Mouse (Mus musculus) left cerebral cortex, adult 8-10 months (tissue): ENCODE results near the gene Mxd3. TPM values are rescaled to one million over a fixed set of nuclear protein-coding genes. Genes with fewer than 3 reads are reported as not detected.

Experiments
- DNase-seq, 2 experiments: peaks; one replicate each; pipeline ENCODE4 v3.0.0; 2022; ENCODE audit warnings: low spot score in 2 of 2
- total RNA-seq, 4 experiments: library from RNA; stranded (reverse); gene quantifications; 2 replicates each; pipeline ENCODE4 v1.2.4; 2022

The Mxd3 gene
- total RNA-seq = 1 to 10 TPM in 2 of 4 experiments, under 1 TPM in 2; 0.65 to 1.6 (median 0.97) TPM

DNA sequence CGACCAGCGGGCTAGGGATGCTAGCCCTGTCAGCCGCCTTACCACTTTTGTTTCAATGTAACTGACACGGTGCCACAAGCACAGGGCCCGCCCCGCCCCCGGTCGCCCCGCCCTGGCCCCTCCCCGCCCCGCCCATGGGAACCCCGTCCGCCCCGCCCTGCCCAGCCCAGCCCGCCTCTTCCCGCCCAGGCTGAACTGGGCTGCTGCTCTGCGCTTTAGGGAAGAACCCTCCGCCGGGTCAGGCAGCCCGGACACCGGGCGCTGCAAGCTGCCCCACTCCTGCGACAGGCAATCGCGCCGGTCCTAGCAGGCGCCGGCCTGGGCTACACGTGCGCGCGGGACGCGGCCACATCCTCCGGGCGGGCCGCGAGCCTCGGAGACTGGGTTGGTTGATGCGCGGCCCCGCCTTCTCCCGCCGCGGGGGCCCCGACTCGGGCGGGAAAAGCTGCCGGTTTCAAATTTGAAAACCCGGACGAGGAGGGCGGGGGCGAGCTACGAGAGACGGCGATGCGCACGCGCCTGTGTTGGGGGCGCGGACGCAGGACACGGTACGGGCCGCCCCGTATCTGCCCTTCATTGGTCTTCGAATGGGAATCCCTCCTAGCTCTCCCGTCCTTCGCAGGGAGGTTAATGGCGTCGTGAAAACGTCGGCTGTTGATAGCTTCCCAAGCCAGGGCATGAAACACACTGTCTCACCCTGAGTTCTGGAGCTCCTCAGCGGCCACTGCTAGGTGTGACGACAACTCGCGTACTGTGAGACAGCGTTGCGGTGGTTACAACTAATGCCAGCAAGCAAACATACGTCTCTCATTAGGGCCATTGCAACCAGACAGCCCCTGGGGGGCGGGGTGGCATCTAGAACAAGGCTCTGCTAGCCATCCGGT lies at the start of gene Mxd3:
Gene Mxd3, minus strand, starts transcription at position 141 of the 884 bp plus-strand sequence.
- peak; percentile 61 to 65 for DNase-seq

DNA sequence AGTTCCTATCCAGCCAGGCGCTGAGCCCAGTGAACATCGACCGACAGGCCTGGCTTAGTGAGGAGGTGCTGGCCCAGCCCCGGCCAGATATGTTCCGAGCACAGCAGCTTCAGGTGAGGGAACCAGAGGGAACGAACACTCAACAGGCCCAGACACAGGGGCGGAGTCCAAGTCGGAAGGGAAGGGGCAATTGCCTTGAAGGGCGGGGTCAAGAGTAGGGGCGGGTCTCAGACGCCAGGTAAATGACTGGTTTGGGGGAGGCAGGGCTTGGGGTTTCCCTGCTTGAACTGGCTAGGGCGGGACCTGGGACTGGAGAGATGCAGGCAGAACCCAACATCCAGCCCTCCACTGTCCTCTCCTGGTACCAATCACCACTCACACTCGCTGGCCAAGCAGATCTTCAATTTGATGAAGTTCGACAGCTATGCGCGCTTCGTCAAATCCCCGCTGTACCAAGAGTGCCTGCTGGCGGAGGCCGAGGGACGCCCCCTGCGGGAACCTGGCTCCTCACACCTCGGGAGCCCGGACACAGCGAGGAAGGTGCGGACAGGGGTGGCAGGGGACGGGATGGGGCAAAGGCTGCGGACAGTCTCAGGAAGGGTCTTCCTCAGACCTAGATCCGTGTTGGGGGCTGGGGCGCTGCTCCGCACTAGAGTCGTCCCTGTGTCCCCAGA lies 49.4 kb upstream of the Mxd3 start:
- DNase-seq = no peak

DNA sequence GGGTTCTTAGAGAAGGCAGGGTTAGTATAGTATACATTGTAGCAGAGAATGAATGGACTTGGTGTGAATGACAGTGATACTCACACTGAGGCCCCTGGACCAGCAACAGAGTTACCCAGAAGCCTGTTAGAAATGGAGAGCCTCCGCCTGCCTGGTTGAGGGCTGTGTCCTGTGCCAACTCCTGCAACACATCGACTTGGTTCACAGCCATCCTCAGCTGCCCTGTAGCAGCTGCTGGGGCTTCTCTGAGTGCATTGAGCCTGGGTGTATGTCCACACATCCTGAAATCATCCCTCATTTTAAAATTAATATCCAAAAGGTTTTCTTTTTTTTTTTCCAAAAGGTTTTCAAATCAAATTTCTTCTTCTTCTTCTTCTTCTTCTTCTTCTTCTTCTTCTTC lies 46.3 kb upstream of the Mxd3 start:
- no peak for DNase-seq

DNA sequence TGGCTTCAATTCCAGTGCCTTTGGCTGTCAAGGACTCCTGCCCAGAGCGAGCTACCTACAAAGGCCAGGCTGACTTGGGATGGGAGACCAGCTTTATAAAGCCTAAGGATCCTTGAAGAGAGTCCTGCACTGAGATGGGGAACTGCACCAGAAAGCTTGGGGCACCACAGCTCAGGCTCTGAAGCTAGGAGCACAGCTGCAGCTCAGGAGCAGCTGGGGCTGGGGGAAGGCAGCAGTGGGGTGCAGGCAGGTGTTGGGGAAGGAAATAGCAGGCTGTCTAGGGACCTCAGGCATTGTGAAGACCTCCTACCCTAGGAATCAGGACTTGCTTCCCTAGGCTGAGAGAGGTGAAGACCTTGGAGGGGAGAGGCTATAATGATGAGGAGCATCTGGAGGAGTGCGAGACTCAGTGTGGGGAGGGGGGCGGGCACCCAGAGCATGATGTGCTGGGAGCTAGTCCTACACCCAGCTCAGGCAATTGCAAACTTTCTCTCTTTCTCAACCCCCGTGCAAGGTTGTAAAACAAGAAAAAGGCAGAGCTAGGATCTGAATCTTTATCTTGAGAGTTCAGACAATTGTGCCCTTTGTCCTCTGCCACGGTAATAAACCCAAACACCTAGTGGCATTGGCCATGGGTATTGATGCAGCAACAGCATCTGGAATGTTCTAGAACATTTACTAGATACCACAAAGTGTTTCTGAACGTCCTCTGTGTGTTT lies 44.7 kb upstream of the Mxd3 start:
- DNase-seq = no peak

DNA sequence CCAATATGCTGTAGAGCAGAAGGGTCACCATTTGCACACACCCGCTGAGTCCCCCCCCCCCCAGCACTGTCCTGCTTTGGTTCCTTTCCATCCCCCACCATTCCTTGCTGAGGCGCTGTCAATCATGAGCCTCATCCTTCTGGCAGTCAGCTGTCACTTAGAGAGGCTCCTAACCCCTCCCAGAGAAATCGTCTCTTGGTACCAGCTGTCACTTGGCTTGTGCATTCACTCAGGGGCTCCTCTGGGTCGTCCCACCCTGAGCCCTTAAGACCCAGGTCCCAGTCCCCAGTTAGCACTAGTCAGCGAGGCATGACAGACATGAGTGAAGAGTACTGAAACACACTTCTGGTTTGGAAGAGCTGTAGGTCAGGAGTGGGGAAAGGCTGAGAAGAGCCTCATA lies 42.1 kb upstream of the Mxd3 start:
- DNase-seq = no peak

DNA sequence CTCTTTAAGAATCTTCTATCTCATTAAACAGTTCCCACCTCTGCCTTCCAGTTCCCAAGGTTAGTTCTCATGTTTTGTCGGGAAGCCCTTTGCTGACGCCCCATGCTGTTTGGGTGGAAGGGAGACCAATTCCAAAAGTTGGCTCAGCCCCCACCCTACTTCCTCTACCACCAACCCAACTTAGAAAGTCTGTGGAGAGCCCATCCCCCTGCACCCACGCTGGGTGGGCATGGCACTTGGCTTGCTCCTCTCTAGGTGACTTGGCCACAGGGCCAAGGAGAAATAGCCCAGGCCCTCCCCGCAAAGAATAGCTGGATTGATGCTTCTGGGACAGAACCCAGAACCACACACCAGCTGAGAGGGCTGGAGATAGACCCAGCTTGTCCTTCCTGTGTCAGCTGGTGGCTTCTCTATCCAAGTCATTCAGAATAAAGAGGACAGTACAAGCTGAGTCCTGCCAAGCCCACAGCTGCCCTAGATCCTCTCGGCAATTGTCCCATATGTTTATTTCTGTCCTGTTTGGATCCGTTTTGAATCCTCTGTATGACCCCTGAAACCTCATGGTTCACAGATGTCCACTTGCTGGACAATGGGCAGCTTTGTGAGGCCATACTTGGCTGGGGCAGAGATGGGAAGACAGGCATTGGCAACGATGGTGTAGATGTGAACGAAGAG lies 41.5 kb upstream of the Mxd3 start:
- DNase-seq = peak in 1 of 2 experiments; percentile 68

DNA sequence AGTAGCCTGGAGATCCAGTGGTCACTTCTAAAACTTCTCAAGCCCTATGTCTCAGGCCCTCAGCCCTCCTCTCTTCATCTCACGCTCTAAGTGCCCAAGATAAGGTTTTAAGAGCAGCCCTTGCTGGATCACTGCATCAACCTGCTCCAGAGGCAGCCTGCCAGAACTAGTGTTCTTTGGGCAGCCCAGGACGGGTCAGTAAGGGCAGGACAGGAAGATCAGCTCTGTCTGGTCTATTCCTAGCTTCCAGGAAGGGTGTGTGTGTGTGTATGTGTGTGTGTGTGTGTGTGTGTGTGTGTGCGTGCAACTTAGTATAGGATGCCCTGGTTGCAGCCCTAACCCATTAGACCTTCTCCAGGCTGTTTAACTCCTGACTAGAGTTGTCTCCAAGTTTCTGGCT lies 40.6 kb upstream of the Mxd3 start:
- DNase-seq = no peak

DNA sequence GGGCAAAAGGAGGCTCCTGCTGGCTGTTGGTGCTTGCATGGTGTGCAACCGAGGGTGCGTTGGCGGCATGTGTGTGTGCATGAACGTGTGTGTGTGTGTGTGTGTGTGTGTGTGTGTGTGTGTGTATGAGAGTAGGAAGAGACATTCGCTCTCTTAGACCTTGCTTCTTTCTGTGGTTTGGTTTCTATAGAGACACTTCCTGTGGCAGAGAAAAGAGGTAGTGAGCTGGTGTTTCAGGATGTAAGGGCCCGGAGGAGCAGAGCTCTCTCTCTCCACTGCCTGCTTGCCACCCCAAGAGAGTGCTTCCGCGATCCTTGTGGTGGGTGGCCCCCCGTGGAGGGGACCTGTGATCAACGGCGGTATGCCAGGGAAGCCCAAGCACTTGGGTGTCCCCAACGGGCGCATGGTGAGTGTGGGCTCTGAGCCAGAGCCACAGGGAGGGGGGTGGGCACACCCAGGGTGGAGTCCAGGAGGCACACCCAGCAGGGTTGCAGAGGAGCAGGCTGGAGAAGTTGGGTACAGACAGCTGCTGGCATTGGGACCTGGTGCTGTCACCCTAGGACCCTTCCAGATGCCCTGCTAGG lies 40.0 kb upstream of the Mxd3 start, which contains the start of gene Rgs14:
Gene Rgs14, plus strand, starts transcription at position 202 of the 584 bp plus-strand sequence.
- peak; percentile 26 to 65 for DNase-seq

DNA sequence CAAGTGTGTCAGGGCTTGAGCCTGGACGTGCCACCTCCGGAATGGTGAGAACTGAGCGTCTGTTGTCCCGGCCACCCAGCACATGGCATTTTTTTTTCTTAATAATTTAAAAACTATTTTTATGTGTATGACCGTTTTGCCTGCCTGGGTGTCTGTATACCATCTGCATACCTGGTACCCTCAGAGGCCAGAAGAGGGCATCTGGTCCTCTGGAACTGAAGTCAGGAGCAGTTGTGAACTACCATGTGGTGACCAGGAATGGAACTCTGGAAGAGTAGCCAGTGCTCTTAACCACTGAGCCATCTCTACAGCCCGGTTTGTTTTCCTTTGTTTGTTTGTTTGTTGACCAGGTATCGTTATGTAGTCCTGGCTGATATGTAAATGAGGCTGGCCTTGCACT lies 38.8 kb upstream of the Mxd3 start:
- DNase-seq = no peak

DNA sequence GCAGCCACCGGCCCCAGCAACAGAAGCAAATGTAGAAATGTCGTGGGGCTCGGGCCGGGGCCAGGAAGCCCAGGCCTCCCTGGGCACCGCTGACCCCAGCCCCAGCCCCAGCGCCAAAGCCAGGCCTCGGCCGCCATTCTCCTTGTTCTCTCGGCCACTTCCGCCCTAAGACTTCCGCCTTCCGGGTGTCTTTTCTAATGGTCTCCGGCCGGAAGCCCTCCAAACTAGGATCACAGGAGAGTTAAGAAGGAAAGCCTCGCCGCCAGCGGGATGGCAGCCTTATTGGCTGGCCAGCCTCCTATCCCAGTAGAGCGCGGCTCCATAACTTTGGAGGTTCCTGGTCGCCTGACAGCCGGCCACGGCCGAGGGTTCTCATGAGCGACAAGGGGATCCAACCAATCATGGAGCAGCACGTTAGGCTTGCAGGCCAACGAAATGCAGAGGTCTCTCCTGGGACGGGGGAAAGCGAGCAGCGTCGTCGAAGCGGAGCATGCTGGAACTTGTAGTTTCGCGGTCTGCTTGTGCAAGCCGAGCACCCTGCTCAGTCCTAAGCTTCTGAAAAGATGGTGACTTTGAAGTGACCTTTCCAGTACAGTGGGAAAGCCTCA lies 32.9 kb upstream of the Mxd3 start, which contains the start of gene Lman2:
Gene Lman2, minus strand, starts transcription at position 331 of the 608 bp plus-strand sequence.
- peak; percentile 93 to 99 for DNase-seq

DNA sequence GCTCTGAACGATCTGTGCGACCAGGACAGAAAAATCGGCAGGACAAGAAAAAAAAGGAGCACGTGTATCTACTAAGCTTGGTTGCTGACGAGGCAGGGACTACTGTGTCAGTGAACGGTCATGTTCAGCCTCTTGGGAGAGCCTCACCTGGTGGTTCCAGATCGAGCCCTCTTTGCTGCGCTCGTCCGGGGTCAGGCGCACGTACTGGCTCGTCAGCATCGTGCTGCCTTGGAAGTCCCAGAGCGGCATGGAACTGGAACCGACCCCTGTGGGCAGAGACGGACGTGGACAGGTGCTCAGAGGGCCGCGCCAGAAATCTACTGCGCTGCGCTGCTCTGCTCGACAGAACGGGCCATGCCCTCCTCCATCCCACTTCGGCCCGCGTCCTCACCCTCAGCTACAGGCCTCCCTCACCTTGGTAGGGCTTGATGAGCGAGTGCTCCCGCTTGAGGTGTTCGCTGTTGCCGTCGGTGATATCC lies 32.4 kb upstream of the Mxd3 start:
- DNase-seq = no peak

DNA sequence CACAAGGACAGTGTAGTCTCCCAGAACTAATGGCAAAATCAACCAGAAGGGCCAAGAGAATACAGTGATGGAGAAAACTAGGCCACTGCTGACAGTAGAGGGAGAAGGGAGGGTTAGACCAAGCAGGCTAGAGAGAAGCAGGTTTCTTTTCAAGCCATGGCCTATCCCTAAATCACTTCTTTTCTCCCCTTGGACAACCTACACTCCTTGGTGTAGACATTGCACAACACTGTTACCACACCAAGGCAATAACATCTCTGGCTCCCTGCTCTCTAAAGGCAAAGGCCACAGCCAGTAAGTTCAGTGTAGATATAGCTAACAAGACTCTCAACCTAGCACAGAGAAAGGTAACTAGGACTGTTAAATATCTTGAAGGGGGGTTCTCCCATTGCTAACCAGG lies 31.5 kb upstream of the Mxd3 start:
- DNase-seq = no peak

DNA sequence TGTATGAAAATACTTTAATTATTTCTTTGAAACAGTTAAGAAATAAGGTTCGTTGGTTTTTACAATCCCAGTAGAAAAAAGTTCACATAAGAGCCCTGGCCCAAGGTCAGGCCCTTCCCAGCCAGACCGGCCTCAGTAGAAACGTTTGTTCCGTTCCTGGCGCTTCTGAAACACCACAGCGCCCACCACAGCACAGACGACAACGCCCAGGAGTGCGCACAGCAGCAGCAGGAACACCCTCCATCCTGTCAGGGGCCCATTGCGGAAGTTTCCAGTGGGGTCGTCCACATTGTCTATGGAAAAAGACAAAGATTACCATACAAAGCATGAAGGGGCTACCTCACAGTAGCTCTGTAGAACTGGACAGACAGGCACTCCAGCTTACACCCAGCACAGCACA lies 17.1 kb upstream of the Mxd3 start:
- DNase-seq = no peak

DNA sequence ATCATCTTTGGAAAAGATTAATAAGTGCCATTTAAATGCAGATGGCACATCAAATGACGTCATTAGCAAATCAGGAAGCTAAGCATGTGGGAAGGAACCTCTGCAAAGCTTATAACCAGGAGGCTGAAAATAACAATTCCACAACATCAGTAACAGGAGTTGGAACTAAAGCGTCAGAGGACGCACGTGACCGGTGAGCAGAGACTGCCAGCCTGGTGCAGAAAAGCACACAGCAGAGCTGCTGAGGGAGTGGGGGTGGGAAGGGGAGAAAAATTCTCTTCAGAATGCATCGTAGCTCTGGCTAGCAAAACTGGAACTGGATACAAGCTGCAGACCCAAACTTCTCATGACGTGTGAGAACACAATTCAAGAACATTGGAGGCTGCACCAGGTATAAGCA lies 14.7 kb upstream of the Mxd3 start:
- DNase-seq = no peak

DNA sequence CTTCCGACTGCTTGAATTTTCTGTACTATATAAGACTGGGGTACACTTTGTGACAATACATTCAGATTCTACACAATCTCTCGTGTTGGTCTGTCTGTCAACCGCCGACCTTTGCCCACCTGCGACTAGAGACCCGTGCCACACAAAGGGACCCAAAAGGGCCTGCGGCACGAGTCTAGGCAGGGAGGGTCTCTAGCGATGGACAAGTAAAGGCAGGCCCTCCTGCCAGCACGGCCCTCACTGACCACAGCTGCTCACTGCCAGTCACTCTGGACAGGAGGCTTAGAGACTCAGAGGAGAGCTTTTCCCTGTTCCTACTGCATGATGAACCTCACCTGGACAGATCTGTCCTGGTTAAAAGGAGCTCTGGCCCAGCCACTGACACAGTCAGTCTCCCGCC lies 12.8 kb upstream of the Mxd3 start:
- DNase-seq = no peak

DNA sequence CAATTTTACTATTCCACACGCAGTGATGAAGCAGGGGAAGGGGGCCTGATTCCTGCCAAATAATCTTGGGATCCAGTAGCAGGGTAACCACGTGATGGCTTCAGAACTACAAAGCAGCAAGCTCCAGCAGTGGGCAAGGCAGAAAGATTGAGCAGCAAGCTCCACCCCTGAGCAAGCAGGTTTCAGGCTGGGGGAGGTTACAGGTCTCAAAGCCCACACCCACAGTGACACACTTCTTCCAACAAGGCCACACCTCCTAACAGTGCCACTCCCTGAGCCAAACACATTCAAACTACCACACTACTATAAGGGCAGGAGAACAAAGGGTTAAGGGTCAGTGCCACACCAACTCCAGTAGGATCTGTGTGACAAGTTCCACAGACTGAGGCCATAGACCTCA lies 9.6 kb upstream of the Mxd3 start:
- DNase-seq = no peak

DNA sequence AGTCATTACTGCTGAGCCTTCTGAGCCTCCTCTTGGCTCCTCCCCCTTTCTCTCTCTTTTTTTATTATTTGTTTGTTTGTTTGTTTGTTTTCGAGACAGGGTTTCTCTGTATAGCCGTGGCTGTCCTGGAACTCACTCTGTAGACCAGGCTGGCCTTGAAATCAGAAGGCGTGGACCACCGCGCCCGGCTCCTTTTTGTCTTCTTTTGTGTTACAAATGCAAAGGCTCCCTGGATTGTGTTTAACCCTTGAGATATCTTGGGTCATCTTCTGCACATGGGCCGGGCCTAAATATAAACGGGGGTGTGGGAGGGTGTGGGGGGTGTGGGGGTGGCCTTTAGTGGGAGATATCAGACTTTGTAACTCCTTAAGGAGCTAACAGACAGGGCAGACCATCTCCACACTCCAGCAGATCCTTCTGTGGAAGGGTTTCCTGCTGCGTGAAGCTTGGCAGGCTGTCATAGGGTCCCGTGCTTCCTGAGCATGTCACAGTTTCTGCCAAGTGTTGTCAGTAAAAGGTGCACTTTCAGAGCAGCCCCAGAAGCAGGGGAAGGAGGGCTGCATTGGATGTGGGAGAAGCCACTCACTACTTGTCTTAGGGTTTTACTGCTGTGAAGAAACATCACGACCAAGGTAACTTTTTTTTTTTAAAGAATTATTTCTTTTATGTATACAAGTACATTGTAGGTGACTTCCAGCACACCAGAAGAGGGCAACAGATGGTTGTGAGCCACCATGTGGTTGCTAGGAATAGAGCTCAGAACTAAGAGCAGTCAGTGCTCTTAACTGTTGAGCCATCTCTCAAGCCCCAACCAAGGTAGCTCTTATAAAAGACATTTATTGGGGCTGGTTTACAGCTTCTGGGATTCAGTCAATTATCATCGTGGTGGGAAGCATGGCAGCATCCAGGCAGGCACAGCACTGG lies 8.8 kb upstream of the Mxd3 start:
- DNase-seq = no peak

DNA sequence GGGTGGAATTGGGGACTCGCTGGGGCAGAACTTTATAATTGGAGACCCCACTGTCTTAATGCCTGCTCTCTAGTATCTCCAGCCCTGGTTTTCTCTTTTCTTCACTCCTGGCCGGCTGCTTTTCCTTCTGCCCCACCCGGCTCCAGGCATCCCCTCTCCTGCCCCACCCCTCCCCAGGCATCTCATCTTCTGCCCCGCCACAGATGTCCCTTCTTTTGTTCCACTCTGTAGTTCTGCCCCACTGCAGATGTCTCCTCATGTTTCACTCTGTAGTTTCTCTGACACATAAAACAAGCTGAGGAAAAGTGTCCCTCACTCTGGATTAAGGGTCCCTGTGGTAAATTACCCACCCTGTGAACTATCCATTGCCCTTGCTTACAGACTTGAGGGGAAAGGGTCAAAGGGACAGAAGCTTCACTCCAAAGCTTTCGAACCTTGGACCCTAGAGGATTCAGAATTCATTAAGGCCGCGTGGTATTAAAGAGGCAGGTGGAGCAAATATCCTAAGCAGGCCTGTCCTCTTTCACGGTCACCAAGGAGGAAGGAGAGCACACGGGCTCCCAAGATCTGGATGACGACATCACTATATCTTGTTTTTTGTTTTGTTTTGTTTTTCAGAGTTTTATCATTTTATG lies 7.8 kb upstream of the Mxd3 start:
- DNase-seq = no peak

DNA sequence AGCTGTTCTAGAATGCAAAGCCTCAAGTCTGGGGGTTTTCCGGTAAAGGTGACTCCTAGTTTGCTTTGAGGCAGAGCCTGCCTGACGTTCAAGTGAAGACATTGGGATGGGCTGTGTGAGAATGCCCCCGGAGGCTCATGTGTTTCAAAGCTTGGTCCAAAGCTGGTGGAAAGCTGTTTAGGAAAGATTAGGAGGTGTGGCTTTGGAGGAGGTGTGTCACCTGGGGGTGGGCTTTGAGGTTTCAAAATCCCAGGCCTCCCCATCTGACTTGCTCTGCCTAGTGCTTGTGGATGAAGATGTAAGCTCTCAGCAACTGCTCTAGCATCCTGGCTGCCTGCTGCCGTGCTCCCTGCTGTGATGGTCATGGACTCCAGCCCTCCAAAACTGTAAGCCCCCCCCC lies 6.1 kb upstream of the Mxd3 start:
- no peak for DNase-seq
